Mouse (Mus musculus): ENCODE data around the gene Erbin.

The Erbin gene

GRCm38 (mm10) chr13:103912351-103912750 lies 8.0 kb downstream of the Erbin start:
- no peak for DNase-seq (ENCODE audit: low spot score in 2 of 2)

- no peak for DNase-seq (ENCODE audit: low spot score in 2 of 2)
These were observed 9.7 kb downstream of the Erbin start for GRCm38 (mm10) chr13:103910598-103910997.

GRCm38 (mm10) chr13:103909894-103910293 lies 10.4 kb downstream of the Erbin start:
- DNase-seq (ENCODE audit: low spot score in 2 of 2): no peak

GRCm38 (mm10) chr13:103900015-103900414 lies 20.3 kb downstream of the Erbin start:
- no peak for DNase-seq (ENCODE audit: low spot score in 2 of 2)

GRCm38 (mm10) chr13:103897606-103898005 lies 22.7 kb downstream of the Erbin start:
- no peak for DNase-seq (ENCODE audit: low spot score in 2 of 2)

GRCm38 (mm10) chr13:103893065-103893464 lies 27.2 kb downstream of the Erbin start:
- no peak for DNase-seq (ENCODE audit: low spot score in 2 of 2)

GRCm38 (mm10) chr13:103890038-103890437 lies 30.3 kb downstream of the Erbin start:
- no peak for DNase-seq (ENCODE audit: low spot score in 2 of 2)

- DNase-seq (ENCODE audit: low spot score in 2 of 2): no peak
These were observed 33.8 kb downstream of the Erbin start for GRCm38 (mm10) chr13:103886503-103886902.

GRCm38 (mm10) chr13:103881200-103881599 lies 39.1 kb downstream of the Erbin start:
- no peak for DNase-seq (ENCODE audit: low spot score in 2 of 2)

GRCm38 (mm10) chr13:103876743-103877142 lies 43.6 kb downstream of the Erbin start:
- DNase-seq (ENCODE audit: low spot score in 2 of 2): no peak

GRCm38 (mm10) chr13:103875823-103876514 lies 44.3 kb downstream of the Erbin start:
- DNase-seq (ENCODE audit: low spot score in 2 of 2): no peak

- no peak for DNase-seq (ENCODE audit: low spot score in 2 of 2)
These were observed 49.5 kb downstream of the Erbin start for GRCm38 (mm10) chr13:103870786-103871185.

GRCm38 (mm10) chr13:103870117-103870516 lies 50.2 kb downstream of the Erbin start:
- no peak for DNase-seq (ENCODE audit: low spot score in 2 of 2)

- DNase-seq (ENCODE audit: low spot score in 2 of 2): no peak
These were observed 51.4 kb downstream of the Erbin start for GRCm38 (mm10) chr13:103868875-103869274.

- DNase-seq (ENCODE audit: low spot score in 2 of 2): no peak
These were observed 58.3 kb downstream of the Erbin start for GRCm38 (mm10) chr13:103862041-103862440.

- no peak for DNase-seq (ENCODE audit: low spot score in 2 of 2)
These were observed 61.3 kb downstream of the Erbin start for GRCm38 (mm10) chr13:103859041-103859440.

GRCm38 (mm10) chr13:103847614-103848013 lies 72.7 kb downstream of the Erbin start:
- DNase-seq (ENCODE audit: low spot score in 2 of 2): no peak

GRCm38 (mm10) chr13:103841287-103842201 lies 78.8 kb downstream of the Erbin start:
- no peak for DNase-seq (ENCODE audit: low spot score in 2 of 2)

GRCm38 (mm10) chr13:103838619-103839018 lies 81.7 kb downstream of the Erbin start:
- DNase-seq (ENCODE audit: low spot score in 2 of 2): no peak

GRCm38 (mm10) chr13:103829623-103830135 lies 90.6 kb downstream of the Erbin start:
- no peak for DNase-seq (ENCODE audit: low spot score in 2 of 2)

- DNase-seq (ENCODE audit: low spot score in 2 of 2): no peak
These were observed 98.0 kb downstream of the Erbin start for GRCm38 (mm10) chr13:103822270-103822669.

- DNase-seq (ENCODE audit: low spot score in 2 of 2): no peak
These were observed 100.9 kb downstream of the Erbin start for GRCm38 (mm10) chr13:103819377-103819776.

GRCm38 (mm10) chr13:103817935-103818334 lies 102.4 kb downstream of the Erbin start:
- DNase-seq (ENCODE audit: low spot score in 2 of 2): no peak
